Mouse (Mus musculus) adrenal gland, postnatal 14 days (tissue): ENCODE data around the gene Zfp97. TPM values are rescaled to one million over a fixed set of nuclear protein-coding genes. Genes with fewer than 3 reads are reported as not detected.
"Not testable (repeated sequence)": the region's sequence is repeated elsewhere in the genome, so short reads cannot be mapped to it uniquely, and the experiment has no call there.

ENCODE experiments used
- DNase-seq: peaks from one replicate; pipeline ENCODE4 v3.0.0; 2021; ENCODE audit warnings: mixed read lengths
- long read RNA-seq, 2 experiments: library from polyadenylated mRNA; stranded (forward); transcript quantifications; one replicate each; pipeline ENCODE4 v2.0.0; 2021
- total RNA-seq: library from RNA; stranded (reverse); gene quantifications from 2 replicates; pipeline ENCODE4 v1.2.3, GENCODE M21; 2021

The Zfp97 gene
- total RNA-seq = 4.3 and 5.1 TPM in 2 replicates
- long read RNA-seq, experiment 1, partial matches to known transcripts = 0 of 4 reads
- long read RNA-seq, experiment 1, other reads (novel, unspliced or antisense) = 2 of 4 reads
- long read RNA-seq, experiment 2, partial matches to known transcripts = 0 of 6 reads
- long read RNA-seq, experiment 2, other reads (novel, unspliced or antisense) = 4 of 6 reads

GRCm38 (mm10) chr17:17120830-17121502 is at the start of gene Zfp97:
TSS of gene Zfp97 (plus strand) at chr17:17121415.
- DNase-seq = not testable (repeated sequence)

GRCm38 (mm10) chr17:17178757-17179413 is 57.7 kb downstream of the Zfp97 start:
- not testable (repeated sequence) for DNase-seq

GRCm38 (mm10) chr17:17194761-17195160 is 73.5 kb downstream of the Zfp97 start:
- not testable (repeated sequence) for DNase-seq

- no peak for DNase-seq
These were observed 74.0 kb downstream of the Zfp97 start for GRCm38 (mm10) chr17:17195178-17195577.

GRCm38 (mm10) chr17:17196111-17196510 is 74.9 kb downstream of the Zfp97 start:
- DNase-seq = not testable (repeated sequence)

Other genes starting within 250 kb of the Zfp97 start
- gene Zfp960, start 57.3 kb upstream of the Zfp97 start, total RNA-seq = 6.3 and 6.6 TPM in 2 replicates